ENCODE assay signal across 9 mouse cellular contexts in genomic region chr13:54737488-54738212, GRCm38 (mm10). TPM values are rescaled to one million over a fixed set of nuclear protein-coding genes. Genes with fewer than 3 reads are reported as not detected.
DNase-seq lines count a peak whose midpoint lies in the region; ATAC-seq lines count a peak whose summit lies in the region.
"Had no signal": no experiment of that assay in that cellular context is flagged by ENCODE, and none has a peak within 500 bp of the region (broad histone marks: within the 10 kb centered on the region; RNA-seq: fewer than 3 reads in every experiment).

No protein-coding gene starts in this region.

- H3K4me1 ChIP-seq in heart, embryonic 14.5 days (ENCODE audit: control insufficient read depth in 2 of 2, insufficient read depth in 2 of 2, low read length in 2 of 2): peaks cover 0 to 7% of the 10 kb centered on the region in 2 experiments; a peak in 1 of 4 replicates
- H3K4me1 ChIP-seq in liver, embryonic 11.5 days (replicated peaks; ENCODE audit: control insufficient read depth, insufficient read depth, low read length): no peaks in the 10 kb centered on the region
- H3K4me1 ChIP-seq in stomach, embryonic 16.5 days (ENCODE audit: control insufficient read depth, insufficient read depth, low read length): peaks cover 4% of the 10 kb centered on the region; the same call in 1 of the 2 replicates

- H3K9ac ChIP-seq in heart, embryonic 14.5 days (ENCODE audit: low read length): peak overlapping the region; percentile 30; the same call in 1 of the 2 replicates
- no peak overlapping the region for H3K9ac ChIP-seq in liver, embryonic 11.5 days (ENCODE audit: low read depth, low read length)
- peak overlapping the region; percentile 35; the same call in 1 of the 2 replicates for H3K9ac ChIP-seq in stomach, embryonic 16.5 days (ENCODE audit: low read length)

- no peaks in the 10 kb centered on the region for H3K9me3 ChIP-seq in heart, embryonic 14.5 days (ENCODE audit: control insufficient read depth, low read length)
- no peaks in the 10 kb centered on the region for H3K9me3 ChIP-seq in liver, embryonic 11.5 days (ENCODE audit: control insufficient read depth, low read length)
- no peaks in the 10 kb centered on the region for H3K9me3 ChIP-seq in stomach, embryonic 16.5 days (replicated peaks; ENCODE audit: control insufficient read depth, low read length)

- H3K27me3 ChIP-seq in heart, embryonic 14.5 days (ENCODE audit: control insufficient read depth, insufficient read depth, low read length): peaks cover 73% of the 10 kb centered on the region
- peaks cover 55% of the 10 kb centered on the region for H3K27me3 ChIP-seq in liver, embryonic 11.5 days (replicated peaks; ENCODE audit: control insufficient read depth, insufficient read depth, low read length)
- H3K27me3 ChIP-seq in stomach, embryonic 16.5 days (ENCODE audit: control insufficient read depth, insufficient read depth, low read length): peaks cover 42% of the 10 kb centered on the region

- under 1% methylated on average over 80 of the region's 87 CpGs for WGBS in heart, embryonic 14.5 days
- WGBS in liver, embryonic 11.5 days: 3% methylated on average over 66 of the region's 87 CpGs
- 1% methylated on average over 85 of the region's 87 CpGs for WGBS in stomach, embryonic 16.5 days

- H3K27ac ChIP-seq in heart, embryonic 14.5 days (replicated peaks in 1 of 2; ENCODE audit: control insufficient read depth in 1 of 2, insufficient read depth in 1 of 2, low read depth in 2 of 2, low read length in 2 of 2): no peak overlapping the region
- H3K27ac ChIP-seq in liver, embryonic 11.5 days (ENCODE audit: low read depth, low read length): no peak overlapping the region
- no peak overlapping the region for H3K27ac ChIP-seq in stomach, embryonic 16.5 days (ENCODE audit: low read length)

- H3K36me3 ChIP-seq in heart, embryonic 14.5 days (ENCODE audit: control insufficient read depth, insufficient read depth, low read length): no peaks in the 10 kb centered on the region
- H3K36me3 ChIP-seq in liver, embryonic 11.5 days (ENCODE audit: control insufficient read depth, insufficient read depth, low read length): no peaks in the 10 kb centered on the region
- H3K36me3 ChIP-seq in stomach, embryonic 16.5 days (ENCODE audit: control insufficient read depth, insufficient read depth, low read length): no peaks in the 10 kb centered on the region

- DNase-seq in right cerebral cortex, adult 18-20 months: peak; percentile 54
- DNase-seq in right cerebral cortex, postnatal 10 days (ENCODE audit: low spot score in 2 of 2): no peak
- DNase-seq in cerebellum, postnatal 36 days: peak; percentile 47 to 61
- DNase-seq in liver, embryonic 11.5 days (ENCODE audit: low spot score): peak; percentile 39
- DNase-seq in gastrocnemius, postnatal 4 days (ENCODE audit: low spot score in 2 of 2): no peak
- DNase-seq in spleen, postnatal 4 days (ENCODE audit: low spot score in 2 of 2): no peak

- no peak for ATAC-seq in heart, embryonic 14.5 days (ENCODE audit: insufficient number of reproducible peaks, insufficient read depth, low FRiP score, low read depth)
- ATAC-seq in liver, embryonic 11.5 days (replicated peaks; ENCODE audit: low FRiP score): no peak
- peak; percentile 83 for ATAC-seq in stomach, embryonic 16.5 days (ENCODE audit: insufficient read depth, low FRiP score)

- H3K4me3 ChIP-seq in heart, embryonic 14.5 days (ENCODE audit: control insufficient read depth in 1 of 2, insufficient read depth in 1 of 2, low read depth in 1 of 2, low read length in 2 of 2): peak overlapping the region; percentile 39 to 42
- H3K4me3 ChIP-seq in liver, embryonic 11.5 days (ENCODE audit: low read depth, low read length): peak overlapping the region; percentile 38
- H3K4me3 ChIP-seq in stomach, embryonic 16.5 days (replicated peaks; ENCODE audit: low read length): peak overlapping the region; percentile 45

- peak overlapping the region; percentile 66 for H3K4me2 ChIP-seq in heart, embryonic 14.5 days (ENCODE audit: low read length)
- H3K4me2 ChIP-seq in liver, embryonic 11.5 days: peak overlapping the region; percentile 61
- peak overlapping the region; percentile 64 for H3K4me2 ChIP-seq in stomach, embryonic 16.5 days (ENCODE audit: low read depth, low read length)

RNA-seq across cellular contexts. Expression of gene Gprin1, which starts 12.0 kb away (rescaled TPM):
- polyA plus RNA-seq in heart, embryonic 14.5 days (2014; fragmentation: Nextera tagmentation; extraction: Ambion mirVana): 0.08 and 0.12 TPM in 2 replicates
- 0.29 and 0.30 TPM in 2 replicates for polyA plus RNA-seq in liver, embryonic 11.5 days (2014; fragmentation: Nextera tagmentation; extraction: Ambion mirVana)
- 0.19 and 0.22 TPM in 2 replicates for polyA plus RNA-seq in stomach, embryonic 16.5 days (2015; fragmentation: Nextera tagmentation; extraction: Ambion mirVana)
- under 1 TPM; 0.76 to 0.78 TPM for total RNA-seq in gastrocnemius, postnatal 4 days (2021)
- total RNA-seq: common myeloid progenitor, adult 5-6 weeks had no signal

RNA-seq across cellular contexts. Expression of gene Sncb, which starts 28.7 kb away (rescaled TPM):
- not detected in 2 replicates for polyA plus RNA-seq in heart, embryonic 14.5 days (2014; fragmentation: Nextera tagmentation; extraction: Ambion mirVana)
- not detected in 2 replicates for polyA plus RNA-seq in liver, embryonic 11.5 days (2014; fragmentation: Nextera tagmentation; extraction: Ambion mirVana)
- 0.52 and 0.72 TPM in 2 replicates for polyA plus RNA-seq in stomach, embryonic 16.5 days (2015; fragmentation: Nextera tagmentation; extraction: Ambion mirVana)
- under 1 TPM in 1 of 2 experiments, not detected in 1; 0.20 TPM for total RNA-seq in gastrocnemius, postnatal 4 days (2021)
- total RNA-seq: common myeloid progenitor, adult 5-6 weeks had no signal

RNA-seq across cellular contexts. Expression of gene Cdhr2, which starts 36.4 kb away (rescaled TPM):
- polyA plus RNA-seq in heart, embryonic 14.5 days (2014; fragmentation: Nextera tagmentation; extraction: Ambion mirVana): not detected in 2 replicates
- 7.4 and 8.3 TPM in 2 replicates for polyA plus RNA-seq in liver, embryonic 11.5 days (2014; fragmentation: Nextera tagmentation; extraction: Ambion mirVana)
- polyA plus RNA-seq in stomach, embryonic 16.5 days (2015; fragmentation: Nextera tagmentation; extraction: Ambion mirVana): 9.6 and 9.9 TPM in 2 replicates
- total RNA-seq in gastrocnemius, postnatal 4 days (2021): under 1 TPM; 0.07 to 0.08 TPM
- total RNA-seq: common myeloid progenitor, adult 5-6 weeks had no signal

RNA-seq across cellular contexts. Expression of gene Rnf44, which starts 43.9 kb away (rescaled TPM):
- 52.1 and 60.2 TPM in 2 replicates for polyA plus RNA-seq in heart, embryonic 14.5 days (2014; fragmentation: Nextera tagmentation; extraction: Ambion mirVana)
- polyA plus RNA-seq in liver, embryonic 11.5 days (2014; fragmentation: Nextera tagmentation; extraction: Ambion mirVana): 71.5 and 82.3 TPM in 2 replicates
- polyA plus RNA-seq in stomach, embryonic 16.5 days (2015; fragmentation: Nextera tagmentation; extraction: Ambion mirVana): 52.5 and 56.5 TPM in 2 replicates
- 10 to 100 TPM; 50.3 to 51.0 TPM for total RNA-seq in gastrocnemius, postnatal 4 days (2021)

RNA-seq across cellular contexts. Expression of gene Eif4e1b, which starts 46.1 kb away (rescaled TPM):
- polyA plus RNA-seq in heart, embryonic 14.5 days (2014; fragmentation: Nextera tagmentation; extraction: Ambion mirVana): not detected in 2 replicates
- not detected in 2 replicates for polyA plus RNA-seq in liver, embryonic 11.5 days (2014; fragmentation: Nextera tagmentation; extraction: Ambion mirVana)
- not detected in 2 replicates for polyA plus RNA-seq in stomach, embryonic 16.5 days (2015; fragmentation: Nextera tagmentation; extraction: Ambion mirVana)
- not detected for total RNA-seq in gastrocnemius, postnatal 4 days (2021)
- total RNA-seq: common myeloid progenitor, adult 5-6 weeks had no signal

Comparison
In these comparisons a context has a peak if more than half of its experiments do, and no peak if none do; other contexts are left out.
1. DNase-seq: peak in right cerebral cortex, adult 18-20 months (single experiment), cerebellum, postnatal 36 days (2 of 2) and liver, embryonic 11.5 days (single experiment); none in right cerebral cortex, postnatal 10 days (0 of 2), gastrocnemius, postnatal 4 days (0 of 2) and spleen, postnatal 4 days (0 of 2).
2. Peak in every context shown above with its lines, with median percentiles within 50 percentile points of each other: H3K4me2 ChIP-seq and H3K4me3 ChIP-seq.